Mouse (Mus musculus) intestine, embryonic 16.5 days (tissue): ENCODE measurements at regions not wholly inside any gene's neighbourhood (a gene's known extent, or its start where the extent isn't known, plus 50 kb on each side); places are given as distances from the start of the nearest gene placed in this dataset.

Experiments
- ATAC-seq: fragments of 200-750 bp; cut with Nextera tagmentation; 2 replicates; pipeline ENCODE4 v1.8.0; 2017; ENCODE audit warnings: moderate TSS enrichment, moderate library complexity
- H3K27ac ChIP-seq: fragments of 300-500 bp; sonication (generic); 2 replicates; pipeline ENCODE4 v1.5.1; 2014; ENCODE audit warnings: mild to moderate bottlenecking, low read length
- H3K27me3 ChIP-seq: fragments of 300-500 bp; sonication (generic); replicated peaks from 2 replicates; pipeline ENCODE4 v1.6.1; 2014; ENCODE audit warnings: low read length, control low read depth, mixed read lengths; ENCODE audit not compliant: control insufficient read depth, insufficient read depth
- H3K36me3 ChIP-seq: fragments of 300-500 bp; sonication (generic); 2 replicates; pipeline ENCODE4 v1.6.1; 2014; ENCODE audit warnings: low read length, control low read depth; ENCODE audit not compliant: control insufficient read depth, insufficient read depth
- H3K4me1 ChIP-seq: fragments of 300-500 bp; sonication (generic); 2 replicates; pipeline ENCODE4 v1.6.1; 2014; ENCODE audit warnings: low read length, control low read depth, mixed read lengths; ENCODE audit not compliant: control insufficient read depth, insufficient read depth
- H3K4me2 ChIP-seq: fragments of 300-500 bp; sonication (generic); 2 replicates; pipeline ENCODE4 v1.6.1; 2014; ENCODE audit warnings: low read depth, low read length, control low read depth
- H3K4me3 ChIP-seq: fragments of 300-500 bp; sonication (generic); 2 replicates; pipeline ENCODE4 v1.5.1; 2014; ENCODE audit warnings: mild to moderate bottlenecking, low read length
- H3K9ac ChIP-seq: fragments of 300-500 bp; sonication (generic); 2 replicates; pipeline ENCODE4 v1.6.1; 2014; ENCODE audit warnings: low read depth, low read length
- H3K9me3 ChIP-seq: fragments of 300-500 bp; sonication (generic); 2 replicates; pipeline ENCODE4 v1.6.1; 2016; ENCODE audit warnings: low read length, control low read depth; ENCODE audit not compliant: control insufficient read depth
- WGBS: fragments of 180-500 bp; shearing (Covaris S2); extraction: QIAGEN DNeasy Blood & Tissue Kit; methylation state at CpG from one replicate; pipeline ENCODE4 v1.1.7; 2014; 5-methylcytosine and 5-hydroxymethylcytosine counted together

DNA sequence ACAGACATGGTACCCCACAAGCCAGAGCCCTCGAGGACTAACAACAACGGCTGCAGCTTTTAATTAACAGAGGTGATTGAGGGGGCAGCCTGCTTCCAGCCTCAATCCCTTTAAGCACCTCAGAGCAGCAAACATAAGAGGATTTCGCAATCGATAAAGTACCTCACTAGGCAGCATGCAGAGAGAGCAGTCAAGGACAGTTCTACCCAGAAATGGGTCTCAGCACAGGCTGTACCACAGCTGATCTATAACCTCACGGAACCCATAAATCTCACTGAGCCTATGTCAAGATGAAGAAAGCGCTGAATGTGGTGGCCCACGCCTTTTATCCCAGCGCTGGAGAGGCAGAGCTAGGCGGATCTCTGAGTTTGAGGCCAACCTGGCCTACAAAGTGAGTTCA lies 56.6 kb upstream of the Frmd6 start:
- 74% methylated on average over 9 of the region's 9 CpGs for WGBS

DNA sequence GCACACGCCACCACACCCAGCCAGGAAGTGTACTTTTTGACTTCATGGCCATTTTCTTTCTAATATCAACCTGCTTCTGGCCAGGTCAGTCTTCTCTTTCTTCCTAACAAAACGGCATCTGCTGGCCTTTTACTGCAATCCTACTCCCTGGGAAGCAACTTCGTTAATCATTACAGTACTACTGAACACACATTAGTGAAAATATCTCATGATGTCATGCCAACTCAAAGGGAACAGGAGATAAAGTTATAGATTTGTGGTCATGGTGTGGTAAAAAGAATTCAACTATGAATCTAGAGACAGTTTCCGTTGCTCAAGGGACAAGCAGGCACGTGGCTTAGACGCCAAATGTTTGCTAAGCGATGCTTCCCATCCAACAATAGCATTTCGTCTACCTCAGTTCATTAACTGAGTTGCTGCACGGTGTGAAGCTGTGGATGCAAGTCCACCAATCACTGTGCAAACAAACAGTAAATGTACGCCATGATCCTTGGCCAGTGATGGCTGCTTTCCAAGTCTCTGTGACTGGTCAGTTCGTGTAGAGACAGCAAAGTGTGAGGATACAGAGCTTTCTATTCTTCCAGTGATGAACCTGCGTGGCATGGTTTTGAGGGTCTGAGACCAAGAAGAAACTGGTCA lies 55.7 kb upstream of the Frmd6 start:
- Histone ChIP-seq H3K9ac (no peak overlapping the region), H3K9me3 (no peaks in the 10 kb centered on the region), H3K4me2 (no peak overlapping the region), H3K27me3 (no peaks in the 10 kb centered on the region), H3K4me3 (no peak overlapping the region), H3K27ac (no peak overlapping the region), H3K4me1 (no peaks in the 10 kb centered on the region), H3K36me3 (no peaks in the 10 kb centered on the region)
- peak; percentile 77 for ATAC-seq
- 69% methylated on average over 12 of the region's 12 CpGs for WGBS

More for the DNA sequence above, 56.6 kb upstream of the Frmd6 start:
- ATAC-seq = peak; percentile 74
- no peaks in the 10 kb centered on the region for H3K36me3 ChIP-seq
- no peak overlapping the region for H3K4me3 ChIP-seq
- no peak overlapping the region for H3K4me2 ChIP-seq
- no peak overlapping the region for H3K9ac ChIP-seq
- no peaks in the 10 kb centered on the region for H3K4me1 ChIP-seq
- no peaks in the 10 kb centered on the region for H3K27me3 ChIP-seq
- H3K9me3 ChIP-seq = no peaks in the 10 kb centered on the region
- no peak overlapping the region for H3K27ac ChIP-seq

DNA sequence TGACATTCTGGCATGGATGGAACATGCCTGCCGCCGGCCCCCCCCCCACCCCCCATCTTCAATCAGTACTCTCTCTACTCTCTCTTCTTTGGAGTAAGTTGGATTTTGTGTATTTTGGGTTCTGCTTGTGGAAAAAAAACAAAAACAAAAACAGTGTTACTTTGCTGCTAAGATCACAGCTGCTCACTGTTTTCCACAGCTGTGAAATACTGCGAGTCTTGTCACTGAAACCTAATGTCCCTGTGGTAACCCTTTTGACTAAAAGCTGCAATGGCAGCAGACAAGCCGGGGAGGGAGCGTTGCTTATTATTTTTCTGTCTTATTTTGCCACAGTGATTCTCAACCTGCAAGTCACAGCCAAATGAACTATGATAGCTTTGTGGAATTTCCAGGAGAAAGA lies 51.3 kb upstream of the Frmd6 start:
- no peak for ATAC-seq
- Histone ChIP-seq H3K4me3 (no peak overlapping the region), H3K4me2 (no peak overlapping the region), H3K9ac (no peak overlapping the region), H3K9me3 (no peaks in the 10 kb centered on the region), H3K27ac (no peak overlapping the region), H3K27me3 (no peaks in the 10 kb centered on the region), H3K4me1 (peaks cover 6% of the 10 kb centered on the region; the same call in 1 of the 2 replicates), H3K36me3 (no peaks in the 10 kb centered on the region)
- WGBS = 88% methylated on average over 5 of the region's 5 CpGs

DNA sequence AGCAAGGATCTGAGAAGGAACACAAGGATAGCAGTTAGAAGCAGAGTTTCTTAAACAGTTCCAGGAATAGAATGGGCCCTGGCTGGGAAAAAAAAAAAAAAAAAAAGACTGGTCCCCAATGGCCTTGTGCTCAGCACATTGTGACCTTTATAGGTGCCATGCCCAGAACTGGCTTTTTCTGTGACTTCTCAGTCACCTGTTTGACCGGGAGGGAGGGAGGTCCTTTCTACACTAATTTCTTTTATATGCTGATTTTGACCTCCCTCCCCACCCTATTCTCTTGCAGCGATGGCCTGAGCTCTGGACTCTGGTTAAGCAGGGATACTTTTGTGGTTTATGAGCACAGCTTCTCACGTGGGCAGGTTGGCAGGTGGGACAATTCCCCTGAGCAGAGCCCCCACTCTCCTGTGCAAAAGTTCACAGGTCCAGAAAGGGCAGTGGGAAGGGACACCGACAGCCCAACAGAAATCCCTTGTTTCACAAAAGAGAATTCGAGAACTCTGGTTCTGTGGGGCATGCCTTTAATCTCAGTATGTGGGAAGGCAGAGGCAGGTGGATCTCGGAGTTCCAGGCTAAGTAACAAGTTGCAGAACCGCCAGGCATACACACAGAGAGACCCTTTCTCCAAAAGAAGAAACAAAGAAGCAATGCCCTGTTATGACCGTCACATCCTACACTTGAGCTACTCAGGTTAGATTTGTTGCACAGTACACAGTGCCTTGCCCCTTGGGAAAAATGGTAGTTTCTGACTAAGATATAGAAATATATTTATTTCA lies 50.3 kb upstream of the Frmd6 start:
- Histone ChIP-seq H3K36me3 (no peaks in the 10 kb centered on the region), H3K4me2 (no peak overlapping the region), H3K4me3 (no peak overlapping the region), H3K9me3 (no peaks in the 10 kb centered on the region), H3K4me1 (peaks cover 6% of the 10 kb centered on the region; the same call in 1 of the 2 replicates), H3K27ac (no peak overlapping the region), H3K9ac (no peak overlapping the region), H3K27me3 (no peaks in the 10 kb centered on the region)
- 74% methylated on average over 8 of the region's 8 CpGs for WGBS
- peak; percentile 31 for ATAC-seq
